Mouse (Mus musculus): ENCODE data around the gene Odf3b. TPM values are rescaled to one million over a fixed set of nuclear protein-coding genes. Genes with fewer than 3 reads are reported as not detected.

Gene Odf3b
- total and polyA plus RNA-seq, 2 experiments from 2014 or later, result 5.4 to 7.2 TPM

- Histone ChIP-seq H3K27me3 (ENCODE audit: insufficient read depth, low read length) (no peaks in the 10 kb centered on the region), H3K4me2 (ENCODE audit: low read depth, low read length) (no peak within 1 kb of the TSS), H3K4me1 (ENCODE audit: insufficient read depth, low read length) (no peaks in the 10 kb centered on the region), H3K9me3 (ENCODE audit: low read length) (peaks cover 5% of the 10 kb centered on the region), H3K4me3 (ENCODE audit: low read length) (no peak within 1 kb of the TSS), H3K27ac (no peak within 1 kb of the TSS), H3K36me3 (ENCODE audit: insufficient read depth, low read length) (no peaks in the 10 kb centered on the region), H3K9ac (replicated peaks; ENCODE audit: low read length) (no peak within 1 kb of the TSS)
- ATAC-seq (no peak), DNase-seq (ENCODE audit: low spot score) (no peak)
- TF ChIP-seq CTCF (IDR thresholded peaks at IDR 0.05; ENCODE audit: low read depth), result no peak
- 89% methylated on average over 22 of the region's 24 CpGs for WGBS
Measured at GRCm38 (mm10) chr15:89410118-89410517, 31.0 kb upstream of the Odf3b start, which contains the start of gene Syce3. TSS of gene Syce3 (minus strand) at chr15:89410503.

GRCm38 (mm10) chr15:89406691-89407090 is 27.6 kb upstream of the Odf3b start:
- Histone ChIP-seq H3K4me2 (ENCODE audit: low read depth, low read length) (no peak overlapping the region), H3K4me3 (ENCODE audit: low read length) (no peak overlapping the region), H3K36me3 (ENCODE audit: insufficient read depth, low read length) (no peaks in the 10 kb centered on the region), H3K4me1 (ENCODE audit: insufficient read depth, low read length) (no peaks in the 10 kb centered on the region), H3K9ac (replicated peaks; ENCODE audit: low read length) (no peak overlapping the region), H3K27me3 (ENCODE audit: insufficient read depth, low read length) (no peaks in the 10 kb centered on the region), H3K27ac (no peak overlapping the region), H3K9me3 (ENCODE audit: low read length) (peaks cover 5% of the 10 kb centered on the region)
- TF ChIP-seq CTCF (IDR thresholded peaks at IDR 0.05; ENCODE audit: low read depth), result no peak
- DNase-seq (ENCODE audit: low spot score) (no peak), ATAC-seq (no peak)

GRCm38 (mm10) chr15:89404831-89405623 is 25.9 kb upstream of the Odf3b start:
- Histone ChIP-seq H3K9ac (replicated peaks; ENCODE audit: low read length) (no peak overlapping the region), H3K27me3 (ENCODE audit: insufficient read depth, low read length) (no peaks in the 10 kb centered on the region), H3K27ac (no peak overlapping the region), H3K4me1 (ENCODE audit: insufficient read depth, low read length) (no peaks in the 10 kb centered on the region), H3K4me3 (ENCODE audit: low read length) (no peak overlapping the region), H3K9me3 (ENCODE audit: low read length) (peaks cover 5% of the 10 kb centered on the region), H3K4me2 (ENCODE audit: low read depth, low read length) (no peak overlapping the region), H3K36me3 (ENCODE audit: insufficient read depth, low read length) (no peaks in the 10 kb centered on the region)
- ATAC-seq (no peak), DNase-seq (ENCODE audit: low spot score) (no peak)
- WGBS, result 86% methylated on average over 10 of the region's 10 CpGs
- TF ChIP-seq CTCF (IDR thresholded peaks at IDR 0.05; ENCODE audit: low read depth), result no peak

GRCm38 (mm10) chr15:89402471-89402870 is 23.4 kb upstream of the Odf3b start:
- no peak overlapping the region for H3K4me2 ChIP-seq (ENCODE audit: low read depth, low read length)
- no peak overlapping the region for H3K9ac ChIP-seq (replicated peaks; ENCODE audit: low read length)
- DNase-seq (ENCODE audit: low spot score) (no peak), ATAC-seq (no peak)
- no peaks in the 10 kb centered on the region for H3K27me3 ChIP-seq (ENCODE audit: insufficient read depth, low read length)
- no peaks in the 10 kb centered on the region for H3K36me3 ChIP-seq (ENCODE audit: insufficient read depth, low read length)
- H3K4me1 ChIP-seq (ENCODE audit: insufficient read depth, low read length), result no peaks in the 10 kb centered on the region
- no peak overlapping the region for H3K27ac ChIP-seq
- 82% methylated on average over 1 of the region's 1 CpGs for WGBS
- no peak for TF ChIP-seq CTCF (IDR thresholded peaks at IDR 0.05; ENCODE audit: low read depth)
- H3K9me3 ChIP-seq (ENCODE audit: low read length), result no peaks in the 10 kb centered on the region; the same call in 1 of the 2 replicates
- H3K4me3 ChIP-seq (ENCODE audit: low read length), result no peak overlapping the region

DNA sequence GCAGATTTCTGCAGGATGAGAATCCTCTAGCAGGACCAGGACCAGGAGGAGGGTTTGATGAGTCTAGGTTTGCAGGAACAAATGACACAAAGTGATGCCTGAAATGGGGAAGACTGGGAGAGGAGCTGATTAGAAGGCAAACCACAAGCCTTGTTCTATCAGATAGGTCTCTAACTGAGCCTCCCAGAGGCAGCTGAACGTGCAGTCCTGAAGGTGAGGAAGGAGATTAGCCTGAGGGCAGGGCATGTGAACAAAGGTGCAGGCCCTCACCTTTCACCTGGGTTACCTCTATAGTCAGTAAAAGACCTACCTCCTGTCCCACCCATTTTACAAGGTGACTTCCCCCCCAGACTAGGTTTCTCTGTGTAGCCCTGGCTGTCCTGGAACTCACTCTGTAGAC is 20.6 kb upstream of the Odf3b start:
- Histone ChIP-seq H3K4me3 (ENCODE audit: low read length) (no peak overlapping the region), H3K9me3 (ENCODE audit: low read length) (no peaks in the 10 kb centered on the region), H3K27me3 (ENCODE audit: insufficient read depth, low read length) (no peaks in the 10 kb centered on the region), H3K36me3 (ENCODE audit: insufficient read depth, low read length) (no peaks in the 10 kb centered on the region), H3K4me1 (ENCODE audit: insufficient read depth, low read length) (no peaks in the 10 kb centered on the region), H3K4me2 (ENCODE audit: low read depth, low read length) (no peak overlapping the region), H3K9ac (replicated peaks; ENCODE audit: low read length) (no peak overlapping the region), H3K27ac (no peak overlapping the region)
- DNase-seq (ENCODE audit: low spot score), result no peak
- 44% methylated on average over 1 of the region's 1 CpGs for WGBS
- TF ChIP-seq CTCF (IDR thresholded peaks at IDR 0.05; ENCODE audit: low read depth), result no peak
- ATAC-seq, result no peak

- Histone ChIP-seq H3K9me3 (ENCODE audit: low read length) (no peaks in the 10 kb centered on the region), H3K4me2 (ENCODE audit: low read depth, low read length) (no peak overlapping the region), H3K4me1 (ENCODE audit: insufficient read depth, low read length) (no peaks in the 10 kb centered on the region), H3K27ac (no peak overlapping the region), H3K27me3 (ENCODE audit: insufficient read depth, low read length) (no peaks in the 10 kb centered on the region), H3K36me3 (ENCODE audit: insufficient read depth, low read length) (no peaks in the 10 kb centered on the region), H3K4me3 (ENCODE audit: low read length) (no peak overlapping the region), H3K9ac (replicated peaks; ENCODE audit: low read length) (no peak overlapping the region)
- ATAC-seq, result peak; percentile 67; the same call in 1 of the 2 replicates
- DNase-seq (ENCODE audit: low spot score), result peak; percentile 30
- TF ChIP-seq CTCF (IDR thresholded peaks at IDR 0.05; ENCODE audit: low read depth), result no peak
- 53% methylated on average over 2 of the region's 2 CpGs for WGBS
Measured at GRCm38 (mm10) chr15:89398146-89398545, 19.1 kb upstream of the Odf3b start.

DNA sequence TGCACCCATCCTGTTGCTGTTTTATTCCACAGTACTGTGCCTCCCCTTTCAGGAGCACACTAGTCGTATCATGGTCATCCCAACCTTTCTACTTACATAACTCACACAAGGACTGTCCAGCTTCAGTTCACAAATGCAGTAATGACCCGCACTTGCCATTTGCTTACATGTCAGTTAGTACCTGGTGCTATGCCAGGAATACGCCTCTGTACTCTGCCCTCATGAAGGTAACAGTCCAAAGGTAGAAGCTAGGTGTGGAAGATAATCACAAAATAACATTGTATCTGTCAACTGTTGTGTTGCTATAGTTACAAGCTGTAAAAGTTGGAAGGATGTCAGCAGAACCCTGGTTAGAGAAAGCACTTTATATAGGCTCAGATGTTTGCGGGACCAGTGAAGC is 17.8 kb upstream of the Odf3b start:
- Histone ChIP-seq H3K4me2 (ENCODE audit: low read depth, low read length) (no peak overlapping the region), H3K4me3 (ENCODE audit: low read length) (no peak overlapping the region), H3K9me3 (ENCODE audit: low read length) (no peaks in the 10 kb centered on the region), H3K27me3 (ENCODE audit: insufficient read depth, low read length) (no peaks in the 10 kb centered on the region), H3K27ac (no peak overlapping the region), H3K4me1 (ENCODE audit: insufficient read depth, low read length) (no peaks in the 10 kb centered on the region), H3K36me3 (ENCODE audit: insufficient read depth, low read length) (no peaks in the 10 kb centered on the region), H3K9ac (replicated peaks; ENCODE audit: low read length) (no peak overlapping the region)
- DNase-seq (ENCODE audit: low spot score) (no peak), ATAC-seq (no peak)
- WGBS, result 88% methylated on average over 4 of the region's 4 CpGs
- TF ChIP-seq CTCF (IDR thresholded peaks at IDR 0.05; ENCODE audit: low read depth), result no peak

Measured in hindbrain, postnatal 0 days (tissue).